Mouse (Mus musculus) heart, embryonic 14.5 days (tissue): Measurements from ENCODE around the gene Olr1. TPM values are rescaled to one million over a fixed set of nuclear protein-coding genes. Genes with fewer than 3 reads are reported as not detected.

ENCODE experiments used
- ATAC-seq: fragments of 200-750 bp; cut with Nextera tagmentation; 2 replicates; pipeline ENCODE4 v1.8.0; 2017; ENCODE audit warnings: low read depth, moderate TSS enrichment; ENCODE audit not compliant: insufficient number of reproducible peaks, insufficient read depth, low FRiP score
- H3K27ac ChIP-seq, 2 experiments: fragments of 200-500 bp in 1 of 2; fragments of 300-500 bp in 1 of 2; sonication (generic) in 1 of 2; replicated peaks in 1 of 2; 2 replicates each; pipeline ENCODE4 v1.5.1; 2012 to 2014; ENCODE audit warnings: low read depth in 2 of 2, low read length in 2 of 2, control low read depth in 1 of 2, mild to moderate bottlenecking in 1 of 2, mixed read lengths in 1 of 2; ENCODE audit not compliant: control insufficient read depth in 1 of 2, insufficient read depth in 1 of 2
- H3K27me3 ChIP-seq: fragments of 300-500 bp; sonication (generic); 2 replicates; pipeline ENCODE4 v1.6.1; 2014; ENCODE audit warnings: mild to moderate bottlenecking, low read length, control low read depth; ENCODE audit not compliant: control insufficient read depth, insufficient read depth
- H3K36me3 ChIP-seq: fragments of 300-500 bp; sonication (generic); 2 replicates; pipeline ENCODE4 v1.6.1; 2014; ENCODE audit warnings: mild to moderate bottlenecking, control low read depth, low read length, mixed read lengths; ENCODE audit not compliant: control insufficient read depth, insufficient read depth
- H3K4me1 ChIP-seq, 2 experiments: fragments of 200-500 bp in 1 of 2; fragments of 300-500 bp in 1 of 2; sonication (generic) in 1 of 2; 2 replicates each; pipeline ENCODE4 v1.6.1; 2012 to 2014; ENCODE audit warnings: low read length in 2 of 2, control low read depth in 1 of 2, mixed read lengths in 1 of 2; ENCODE audit not compliant: control insufficient read depth in 2 of 2, insufficient read depth in 2 of 2
- H3K4me2 ChIP-seq: fragments of 300-500 bp; sonication (generic); 2 replicates; pipeline ENCODE4 v1.6.1; 2014; ENCODE audit warnings: mild to moderate bottlenecking, low read length
- H3K4me3 ChIP-seq, 2 experiments: fragments of 200-500 bp in 1 of 2; fragments of 300-500 bp in 1 of 2; sonication (generic) in 1 of 2; 2 replicates each; pipeline ENCODE4 v1.5.1; 2012 to 2014; ENCODE audit warnings: low read length in 2 of 2, mild to moderate bottlenecking in 2 of 2, control low read depth in 1 of 2, low read depth in 1 of 2, moderate library complexity in 1 of 2; ENCODE audit not compliant: control insufficient read depth in 1 of 2, insufficient read depth in 1 of 2
- H3K9ac ChIP-seq: fragments of 300-500 bp; sonication (generic); 2 replicates; pipeline ENCODE4 v1.6.1; 2014; ENCODE audit warnings: mild to moderate bottlenecking, low read length
- H3K9me3 ChIP-seq: fragments of 300-500 bp; sonication (generic); 2 replicates; pipeline ENCODE4 v1.6.1; 2016; ENCODE audit warnings: low read length, control low read depth; ENCODE audit not compliant: control insufficient read depth
- WGBS: fragments of 180-500 bp; shearing (Covaris S2); extraction: QIAGEN DNeasy Blood & Tissue Kit; methylation state at CpG from one replicate; pipeline ENCODE4 v1.1.7; 2014; 5-methylcytosine and 5-hydroxymethylcytosine counted together
- polyA plus RNA-seq: library from polyadenylated mRNA; unstranded; fragments of >200 nt; fragmentation: Nextera tagmentation; extraction: Ambion mirVana; gene quantifications from 2 replicates; pipeline ENCODE4 v1.2.1, GENCODE M21; 2014

The Olr1 gene
- polyA plus RNA-seq, 1 experiment from 2014 or later, result 0.22 TPM

DNA sequence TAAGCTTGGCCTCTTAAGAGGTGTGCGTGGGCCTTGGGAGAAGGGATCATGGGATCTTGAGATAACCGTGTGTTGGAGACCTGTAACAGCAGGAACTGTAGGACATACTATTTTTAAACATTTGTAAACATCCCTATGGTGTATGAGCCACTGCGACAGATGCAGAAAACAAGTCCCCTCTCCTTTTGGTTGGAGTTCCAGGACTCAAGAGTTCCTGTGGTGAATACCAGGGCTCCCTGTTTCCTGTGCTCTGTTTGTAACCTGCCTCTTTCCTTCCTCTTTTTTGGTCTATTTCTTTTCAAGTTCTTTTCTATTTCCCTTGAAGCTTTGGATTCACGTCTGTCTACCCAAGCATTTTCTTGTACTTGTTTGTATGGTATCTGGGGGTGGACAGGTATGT, 28.8 kb upstream of the Olr1 start:
- Histone ChIP-seq H3K9ac (no peak overlapping the region), H3K27ac (no peak overlapping the region), H3K9me3 (no peaks in the 10 kb centered on the region), H3K4me3 (no peak overlapping the region), H3K27me3 (no peaks in the 10 kb centered on the region), H3K4me1 (peaks cover 8 to 16% of the 10 kb centered on the region in 2 experiments), H3K36me3 (peaks cover 37% of the 10 kb centered on the region), H3K4me2 (peak overlapping the region; percentile 88)
- ATAC-seq, result no peak
- 30% methylated on average over 4 of the region's 4 CpGs for WGBS

GRCm38 (mm10) chr6:129534627-129535190, 27.7 kb upstream of the Olr1 start:
- Histone ChIP-seq H3K9ac (peak overlapping the region; percentile 84), H3K4me2 (peak overlapping the region; percentile 88), H3K9me3 (no peaks in the 10 kb centered on the region), H3K4me1 (peaks cover 8 to 16% of the 10 kb centered on the region in 2 experiments), H3K4me3 (peak overlapping the region in 1 of 2 experiments; percentile 90; a peak in 2 of 4 replicates), H3K27ac (peak overlapping the region; percentile 5 to 41; a peak in 2 of 4 replicates), H3K27me3 (no peaks in the 10 kb centered on the region), H3K36me3 (peaks cover 27% of the 10 kb centered on the region)
- ATAC-seq, result no peak
- 40% methylated on average over 4 of the region's 4 CpGs for WGBS

DNA sequence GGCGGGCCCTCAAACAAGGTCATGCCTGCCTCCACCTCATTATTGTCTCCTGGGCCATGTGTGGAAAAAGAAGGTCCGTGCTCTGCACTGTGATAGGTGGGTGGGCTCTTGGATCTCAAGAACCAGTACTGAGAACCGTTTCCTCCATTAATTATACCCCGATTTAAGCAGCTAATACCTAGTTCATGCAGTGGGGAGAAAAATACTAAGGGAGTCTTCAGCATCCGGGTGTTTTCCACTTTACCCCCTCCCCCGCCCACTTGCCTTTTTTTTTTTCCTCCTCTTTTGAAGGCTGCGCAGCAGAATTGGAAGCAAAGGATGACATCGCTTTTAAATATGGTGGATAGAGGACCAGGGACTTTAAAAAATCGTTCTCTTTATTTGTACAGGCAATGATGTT, 27.1 kb upstream of the Olr1 start:
- no peaks in the 10 kb centered on the region for H3K9me3 ChIP-seq
- peak overlapping the region in 1 of 2 experiments; percentile 77; a peak in 1 of 4 replicates for H3K27ac ChIP-seq
- peaks cover 21% of the 10 kb centered on the region for H3K36me3 ChIP-seq
- no peak for ATAC-seq
- 14% methylated on average over 9 of the region's 9 CpGs for WGBS
- peaks cover 8 to 16% of the 10 kb centered on the region in 2 experiments for H3K4me1 ChIP-seq
- peak overlapping the region; percentile 84 for H3K9ac ChIP-seq
- peak overlapping the region; percentile 90 to 91 for H3K4me3 ChIP-seq
- peak overlapping the region; percentile 88 for H3K4me2 ChIP-seq
- H3K27me3 ChIP-seq, result no peaks in the 10 kb centered on the region

- WGBS, result under 1% methylated on average over 55 of the region's 55 CpGs
- Histone ChIP-seq H3K27ac (peak within 1 kb of the TSS; percentile 77 to 81), H3K4me2 (peak within 1 kb of the TSS; percentile 88), H3K9me3 (no peaks in the 10 kb centered on the region), H3K36me3 (peaks cover 12% of the 10 kb centered on the region), H3K4me3 (peak within 1 kb of the TSS; percentile 90 to 91), H3K4me1 (peaks cover 8 to 16% of the 10 kb centered on the region in 2 experiments), H3K9ac (peak within 1 kb of the TSS; percentile 84), H3K27me3 (no peaks in the 10 kb centered on the region)
- ATAC-seq, result peak; percentile 81
Measured at GRCm38 (mm10) chr6:129532942-129533860, 26.2 kb upstream of the Olr1 start, which contains the start of gene Gabarapl1. TSS of gene Gabarapl1 (plus strand) at chr6:129533160.

GRCm38 (mm10) chr6:129532556-129532941, 25.6 kb upstream of the Olr1 start:
- 30% methylated on average over 7 of the region's 7 CpGs for WGBS
- H3K27me3 ChIP-seq, result no peaks in the 10 kb centered on the region
- H3K9ac ChIP-seq, result peak overlapping the region; percentile 84
- H3K4me3 ChIP-seq, result peak overlapping the region; percentile 90 to 91
- H3K27ac ChIP-seq, result peak overlapping the region; percentile 46 to 77
- no peaks in the 10 kb centered on the region for H3K9me3 ChIP-seq
- peaks cover 5% of the 10 kb centered on the region for H3K36me3 ChIP-seq
- peaks cover 8 to 16% of the 10 kb centered on the region in 2 experiments for H3K4me1 ChIP-seq
- no peak; the same call in 1 of the 2 replicates for ATAC-seq
- peak overlapping the region; percentile 88 for H3K4me2 ChIP-seq

GRCm38 (mm10) chr6:129530261-129530660, 23.3 kb upstream of the Olr1 start:
- H3K36me3 ChIP-seq, result no peaks in the 10 kb centered on the region
- no peak for ATAC-seq

GRCm38 (mm10) chr6:129529605-129530004, 22.6 kb upstream of the Olr1 start:
- Histone ChIP-seq H3K9me3 (no peaks in the 10 kb centered on the region), H3K4me1 (peaks cover 0 to 3% of the 10 kb centered on the region in 2 experiments; a peak in 2 of 4 replicates), H3K4me3 (no peak overlapping the region), H3K36me3 (no peaks in the 10 kb centered on the region), H3K27ac (no peak overlapping the region), H3K4me2 (no peak overlapping the region), H3K9ac (no peak overlapping the region), H3K27me3 (no peaks in the 10 kb centered on the region)
- 76% methylated on average over 1 of the region's 1 CpGs for WGBS
- ATAC-seq, result no peak

More at GRCm38 (mm10) chr6:129530261-129530660, 23.3 kb upstream of the Olr1 start:
- Histone ChIP-seq H3K4me3 (no peak overlapping the region), H3K4me2 (no peak overlapping the region), H3K9ac (no peak overlapping the region), H3K9me3 (no peaks in the 10 kb centered on the region), H3K27ac (no peak overlapping the region), H3K27me3 (no peaks in the 10 kb centered on the region), H3K4me1 (peaks cover 2 to 10% of the 10 kb centered on the region in 2 experiments)
